Mouse (Mus musculus): ENCODE results near the gene Sipa1l1.
"Not testable (repeated sequence)": the region's sequence is repeated elsewhere in the genome, so short reads cannot be mapped to it uniquely, and the experiment has no call there.

DNA sequence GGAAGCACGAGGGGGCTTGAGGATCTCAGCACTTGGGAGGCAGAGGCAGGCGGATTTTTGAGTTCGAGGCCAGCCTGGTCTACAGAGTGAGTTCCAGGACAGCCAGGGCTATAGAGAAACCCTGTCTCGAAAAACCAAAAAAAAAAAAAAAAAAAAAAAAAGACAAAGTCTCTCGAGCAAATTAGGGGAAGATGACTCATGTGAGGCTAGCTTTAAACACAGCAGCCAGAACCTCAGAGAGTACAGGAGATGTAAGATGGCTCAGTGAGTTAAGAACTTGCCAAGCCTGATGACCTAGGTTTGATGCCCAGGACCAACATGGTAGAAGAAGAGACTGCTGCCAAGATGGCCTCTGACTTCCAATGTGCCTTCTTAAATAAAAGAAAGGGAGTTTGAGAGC is 311.3 kb downstream of the Sipa1l1 start:
- not testable (repeated sequence) for TF ChIP-seq MAFK (IDR thresholded peaks at IDR 0.05; ENCODE audit: insufficient read depth, low read depth, low read length); ZC3H11A (IDR thresholded peaks at IDR 0.05; ENCODE audit: borderline replicate concordance, low read depth, low read length); ZNF384 (IDR thresholded peaks at IDR 0.05; ENCODE audit: low read depth, low read length)

Data from ES-E14 (cell line).